Mouse (Mus musculus): Measurements from ENCODE around the gene Il1rap. TPM values are rescaled to one million over a fixed set of nuclear protein-coding genes. Genes with fewer than 3 reads are reported as not detected.

Gene Il1rap
- polyA plus RNA-seq, 1 experiment, result 1.0 TPM

- H3K4me2 ChIP-seq (ENCODE audit: low read depth), result no peak overlapping the region
- no peak overlapping the region for H3K4me3 ChIP-seq
- no peak overlapping the region for H3ac ChIP-seq (ENCODE audit: control insufficient read depth, insufficient read length)
- H3K27me3 ChIP-seq (ENCODE audit: control insufficient read depth, insufficient read depth, insufficient read length), result no peaks in the 10 kb centered on the region
- H3K79me2 ChIP-seq (ENCODE audit: control insufficient read depth, insufficient read depth), result no peaks in the 10 kb centered on the region
- H3K36me3 ChIP-seq (ENCODE audit: control insufficient read depth, insufficient read depth), result no peaks in the 10 kb centered on the region
- TF ChIP-seq USF1 (IDR thresholded peaks at IDR 0.05; ENCODE audit: low read depth) (no peak), POLR2AphosphoS2 (IDR thresholded peaks at IDR 0.05; ENCODE audit: insufficient read length, low read depth) (no peak), TCF3 (IDR thresholded peaks at IDR 0.05; ENCODE audit: insufficient read length, low read depth) (no peak), MAX (IDR thresholded peaks at IDR 0.05; ENCODE audit: low read depth) (no peak), CEBPB (IDR thresholded peaks at IDR 0.05; ENCODE audit: insufficient read depth, poor library complexity, severe bottlenecking) (no peak), MYOD1 (IDR thresholded peaks at IDR 0.05; ENCODE audit: control insufficient read depth in 1 of 3, insufficient read length in 2 of 3, low read depth in 2 of 3) (no peak), E2F4 (IDR thresholded peaks at IDR 0.05; ENCODE audit: insufficient read depth) (no peak), MYOG (IDR thresholded peaks at IDR 0.05; ENCODE audit: control insufficient read depth in 1 of 3, insufficient read depth in 1 of 3, insufficient read length in 2 of 3, low read depth in 2 of 3) (no peak)
These were observed 116.6 kb downstream of the Il1rap start for GRCm38 (mm10) chr16:26698076-26698475.

- TF ChIP-seq TCF12 (IDR thresholded peaks at IDR 0.05; ENCODE audit: insufficient read depth, poor library complexity, severe bottlenecking), result no peak
- no peak for TF ChIP-seq USF1 (IDR thresholded peaks at IDR 0.05; ENCODE audit: low read depth)
- Histone ChIP-seq H3K4me3 (no peak overlapping the region), H3K4me2 (ENCODE audit: low read depth) (no peak overlapping the region), H3K36me3 (ENCODE audit: control insufficient read depth, insufficient read depth) (no peaks in the 10 kb centered on the region), H3ac (ENCODE audit: control insufficient read depth, insufficient read length) (no peak overlapping the region), H3K27me3 (ENCODE audit: control insufficient read depth, insufficient read depth, insufficient read length) (no peaks in the 10 kb centered on the region), H3K79me2 (ENCODE audit: control insufficient read depth, insufficient read depth) (no peaks in the 10 kb centered on the region)
These were observed 119.1 kb downstream of the Il1rap start for GRCm38 (mm10) chr16:26700440-26701103.

- Histone ChIP-seq H3K4me3 (no peak overlapping the region), H3K4me2 (ENCODE audit: low read depth) (no peak overlapping the region), H3K36me3 (ENCODE audit: control insufficient read depth, insufficient read depth) (no peaks in the 10 kb centered on the region), H3K79me2 (ENCODE audit: control insufficient read depth, insufficient read depth) (no peaks in the 10 kb centered on the region), H3ac (ENCODE audit: control insufficient read depth, insufficient read length) (no peak overlapping the region), H3K27me3 (ENCODE audit: control insufficient read depth, insufficient read depth, insufficient read length) (no peaks in the 10 kb centered on the region)
- TF ChIP-seq CEBPB (IDR thresholded peaks at IDR 0.05; ENCODE audit: insufficient read depth, poor library complexity, severe bottlenecking) (peak; percentile 58; the same call in 1 of the 2 replicates), SRF (IDR thresholded peaks at IDR 0.05; ENCODE audit: control insufficient read depth, insufficient read length, low read depth) (no peak), REST (IDR thresholded peaks at IDR 0.05; ENCODE audit: insufficient read depth, insufficient read length) (no peak), POLR2AphosphoS2 (IDR thresholded peaks at IDR 0.05; ENCODE audit: insufficient read length, low read depth) (no peak)
These were observed 124.3 kb downstream of the Il1rap start for GRCm38 (mm10) chr16:26705658-26706371.

- H3K4me3 ChIP-seq, result no peak overlapping the region
- no peak overlapping the region for H3ac ChIP-seq (ENCODE audit: control insufficient read depth, insufficient read length)
- H3K27me3 ChIP-seq (ENCODE audit: control insufficient read depth, insufficient read depth, insufficient read length), result no peaks in the 10 kb centered on the region
- no peak overlapping the region for H3K4me2 ChIP-seq (ENCODE audit: low read depth)
- no peaks in the 10 kb centered on the region for H3K36me3 ChIP-seq (ENCODE audit: control insufficient read depth, insufficient read depth)
- H3K79me2 ChIP-seq (ENCODE audit: control insufficient read depth, insufficient read depth), result no peaks in the 10 kb centered on the region
- TF ChIP-seq MYOD1 (IDR thresholded peaks at IDR 0.05; ENCODE audit: control insufficient read depth in 1 of 3, insufficient read length in 2 of 3, low read depth in 2 of 3) (no peak), MAX (IDR thresholded peaks at IDR 0.05; ENCODE audit: low read depth) (no peak), USF1 (IDR thresholded peaks at IDR 0.05; ENCODE audit: low read depth) (no peak), POLR2A (IDR thresholded peaks at IDR 0.05; ENCODE audit: insufficient read length, low read depth) (no peak), SRF (IDR thresholded peaks at IDR 0.05; ENCODE audit: control insufficient read depth, insufficient read length, low read depth) (no peak), MYOG (IDR thresholded peaks at IDR 0.05; ENCODE audit: control insufficient read depth in 1 of 3, insufficient read depth in 1 of 3, insufficient read length in 2 of 3, low read depth in 2 of 3) (no peak), TCF3 (IDR thresholded peaks at IDR 0.05; ENCODE audit: insufficient read length, low read depth) (no peak), CEBPB (IDR thresholded peaks at IDR 0.05; ENCODE audit: insufficient read depth, poor library complexity, severe bottlenecking) (no peak), E2F4 (IDR thresholded peaks at IDR 0.05; ENCODE audit: insufficient read depth) (no peak), REST (IDR thresholded peaks at IDR 0.05; ENCODE audit: insufficient read depth, insufficient read length) (no peak)
These were observed 125.0 kb downstream of the Il1rap start for GRCm38 (mm10) chr16:26706503-26706902.

GRCm38 (mm10) chr16:26710922-26711321 is 129.4 kb downstream of the Il1rap start:
- no peak overlapping the region for H3K4me2 ChIP-seq (ENCODE audit: low read depth)
- no peaks in the 10 kb centered on the region for H3K36me3 ChIP-seq (ENCODE audit: control insufficient read depth, insufficient read depth)
- no peak overlapping the region for H3ac ChIP-seq (ENCODE audit: control insufficient read depth, insufficient read length)
- H3K79me2 ChIP-seq (ENCODE audit: control insufficient read depth, insufficient read depth), result no peaks in the 10 kb centered on the region
- H3K4me3 ChIP-seq, result no peak overlapping the region
- TF ChIP-seq SRF (IDR thresholded peaks at IDR 0.05; ENCODE audit: control insufficient read depth, insufficient read length, low read depth) (no peak), CEBPB (IDR thresholded peaks at IDR 0.05; ENCODE audit: insufficient read depth, poor library complexity, severe bottlenecking) (no peak)
- H3K27me3 ChIP-seq (ENCODE audit: control insufficient read depth, insufficient read depth, insufficient read length), result no peaks in the 10 kb centered on the region

Measured in myocyte (in vitro differentiated cells).